Mouse (Mus musculus): ENCODE results near the gene Hnrnpa2b1. TPM values are rescaled to one million over a fixed set of nuclear protein-coding genes. Genes with fewer than 3 reads are reported as not detected.

The Hnrnpa2b1 gene
- polyA plus RNA-seq, 1 experiment from 2014 or later, result 1,295 TPM

Other genes starting within 250 kb of the Hnrnpa2b1 start
- gene Nfe2l3, start 37.2 kb downstream of the Hnrnpa2b1 start, polyA plus RNA-seq (2015; fragmentation: Nextera tagmentation; extraction: Ambion mirVana), result 2.3 and 4.0 TPM in 2 replicates
- gene Cbx3, start 466 bp upstream of the Hnrnpa2b1 start, polyA plus RNA-seq (2015; fragmentation: Nextera tagmentation; extraction: Ambion mirVana), result 274 and 321 TPM in 2 replicates
- gene Snx10, start 54.0 kb upstream of the Hnrnpa2b1 start, polyA plus RNA-seq (2015; fragmentation: Nextera tagmentation; extraction: Ambion mirVana), result 13.5 and 17.2 TPM in 2 replicates

All from heart, embryonic 16.5 days (tissue).